In the genomic region with DNA sequence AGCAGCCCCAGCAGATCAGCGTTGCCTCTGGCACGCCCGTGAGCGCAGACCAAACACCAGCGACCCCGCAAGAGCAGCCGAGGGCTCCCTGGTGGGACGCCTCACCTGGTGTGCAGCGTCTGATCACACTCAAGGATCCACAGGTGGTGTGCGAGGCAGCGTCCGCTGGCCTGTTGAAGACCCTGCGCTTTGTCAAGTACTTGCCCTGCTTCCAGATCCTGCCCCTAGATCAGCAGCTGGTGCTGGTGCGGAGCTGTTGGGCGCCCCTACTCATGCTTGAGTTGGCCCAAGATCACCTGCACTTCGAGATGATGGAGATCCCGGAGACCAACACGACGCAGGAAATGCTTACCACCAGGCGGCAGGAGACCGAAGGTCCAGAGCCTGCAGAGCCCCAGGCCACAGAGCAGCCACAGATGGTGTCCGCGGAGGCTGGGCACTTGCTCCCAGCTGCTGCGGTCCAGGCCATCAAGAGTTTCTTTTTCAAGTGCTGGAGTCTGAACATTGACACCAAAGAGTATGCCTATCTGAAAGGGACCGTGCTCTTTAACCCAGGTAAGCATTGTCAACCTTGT, we compare ENCODE assay signal across 9 mouse cellular contexts. TPM values are rescaled to one million over a fixed set of nuclear protein-coding genes. Genes with fewer than 3 reads are reported as not detected.
DNase-seq lines count a peak whose midpoint lies in the region; ATAC-seq lines count a peak whose summit lies in the region.
"Had no signal": no experiment of that assay in that cellular context is flagged by ENCODE, and none has a peak within 500 bp of the region (broad histone marks: within the 10 kb centered on the region; RNA-seq: fewer than 3 reads in every experiment).

No protein-coding gene starts in this region.

- H3K4me2 ChIP-seq in intestine, embryonic 14.5 days (ENCODE audit: low read length) = peak overlapping the region; percentile 58

- H3K4me1 ChIP-seq in intestine, embryonic 14.5 days (replicated peaks; ENCODE audit: control insufficient read depth, insufficient read depth, low read length) = no peaks in the 10 kb centered on the region

- H3K27me3 ChIP-seq in intestine, embryonic 14.5 days (replicated peaks; ENCODE audit: control insufficient read depth, insufficient read depth, low read length) = peaks cover 20% of the 10 kb centered on the region

- WGBS in intestine, embryonic 14.5 days = 25% methylated on average over 25 of the region's 25 CpGs

- ATAC-seq in intestine, embryonic 14.5 days (replicated peaks; ENCODE audit: low FRiP score, low TSS enrichment, low read depth) = no peak
- ATAC-seq in activated CD4-positive, CD25-positive, alpha-beta regulatory T cell, adult 4 months = no peak
- ATAC-seq in CD4-positive, CD25-positive, alpha-beta regulatory T cell, adult 4 months = no peak

- intact Hi-C loops in left cerebral cortex, postnatal 4 days (cut with DNase I) = no loop called here
- intact Hi-C loops in left cerebral cortex, postnatal 14 days (cut with DNase I) = no loop called here
- intact Hi-C loops in heart, postnatal 14 days (cut with DNase I) = no loop called here

- DNase-seq in left cerebral cortex, postnatal 4 days = peak; percentile 14
- no peak for DNase-seq in left cerebral cortex, postnatal 14 days (ENCODE audit: low spot score in 2 of 2)
- peak; percentile 11 for DNase-seq in embryo, embryonic 9.5 days (ENCODE audit: extremely low spot score)
- peak; percentile 50 for DNase-seq in intestine, embryonic 14.5 days (ENCODE audit: low spot score)
- DNase-seq in retina, embryonic 14.5 days (ENCODE audit: low spot score) = peak; percentile 53
- DNase-seq in heart, postnatal 14 days = no peak

- H3K36me3 ChIP-seq in intestine, embryonic 14.5 days (ENCODE audit: control insufficient read depth, insufficient read depth, low read length) = no peaks in the 10 kb centered on the region

- H3K4me3 ChIP-seq in intestine, embryonic 14.5 days (ENCODE audit: low read depth, low read length) = peak overlapping the region; percentile 20; the same call in 1 of the 2 replicates

- H3K9me3 ChIP-seq in intestine, embryonic 14.5 days (ENCODE audit: control insufficient read depth, low read length) = no peaks in the 10 kb centered on the region

- no peak overlapping the region for H3K27ac ChIP-seq in intestine, embryonic 14.5 days (ENCODE audit: low read depth)

- H3K9ac ChIP-seq in intestine, embryonic 14.5 days (ENCODE audit: low read length) = no peak overlapping the region

RNA-seq across cellular contexts. Expression of a gene that starts 0.9 kb away (rescaled TPM):
- total RNA-seq in left cerebral cortex, postnatal 4 days (2021) = 1 to 10 TPM in 1 of 2 experiments, under 1 TPM in 1; 0.44 to 1.3 TPM
- under 1 TPM in 1 of 2 experiments, not detected in 1; 0.20 TPM for total RNA-seq in left cerebral cortex, postnatal 14 days (2021)
- 0.09 TPM in 1 of 2 replicates, not detected in the other for polyA plus RNA-seq in intestine, embryonic 14.5 days (2014; fragmentation: Nextera tagmentation; extraction: Ambion mirVana)
- not detected for polyA plus RNA-seq in activated CD4-positive, CD25-positive, alpha-beta regulatory T cell, adult 4 months (2017; shearing (Covaris generic))
- polyA plus RNA-seq in CD4-positive, CD25-positive, alpha-beta regulatory T cell, adult 4 months (2017; shearing (Covaris generic)) = not detected
- not detected for total RNA-seq in heart, postnatal 14 days (2021)
- total RNA-seq: liver, adult 2 months had no signal
- polyA plus RNA-seq: liver, adult 2 months had no signal

Comparison
In these comparisons a context has a peak if more than half of its experiments do, and no peak if none do; other contexts are left out.
1. DNase-seq: peak in left cerebral cortex, postnatal 4 days (single experiment), embryo, embryonic 9.5 days (single experiment), intestine, embryonic 14.5 days (single experiment) and retina, embryonic 14.5 days (single experiment); none in left cerebral cortex, postnatal 14 days (0 of 2) and heart, postnatal 14 days (0 of 2).